Mouse (Mus musculus): ENCODE results near the gene Mier2.

GRCm38 (mm10) chr10:79541522-79541921 lies 13.5 kb downstream of the Mier2 start:
- TF ChIP-seq CHD1 (IDR thresholded peaks at IDR 0.05; ENCODE audit: low read depth, low read length) (no peak), MXI1 (IDR thresholded peaks at IDR 0.05; ENCODE audit: low read depth, low read length) (no peak), JUND (conservative IDR thresholded peaks at IDR 0.05; ENCODE audit: low read depth, low read length) (no peak), CTCF (conservative IDR thresholded peaks at IDR 0.05 in 1 of 2, IDR thresholded peaks at IDR 0.05 in 1 of 2; ENCODE audit: low read depth in 2 of 2, low read length in 2 of 2) (no peak), POLR2A (IDR thresholded peaks at IDR 0.05; ENCODE audit: low read depth, low read length) (no peak), EP300 (IDR thresholded peaks at IDR 0.05; ENCODE audit: low read length) (no peak), USF1 (IDR thresholded peaks at IDR 0.05; ENCODE audit: low read depth, low read length) (no peak), USF2 (conservative IDR thresholded peaks at IDR 0.05; ENCODE audit: low read depth, low read length) (no peak), SIN3A (IDR thresholded peaks at IDR 0.05; ENCODE audit: low read length) (no peak), ZC3H11A (IDR thresholded peaks at IDR 0.05; ENCODE audit: low read depth, low read length) (no peak), MAX (IDR thresholded peaks at IDR 0.05; ENCODE audit: low read length) (no peak)
